Mouse (Mus musculus): ENCODE measurements around the gene Prnp. TPM values are rescaled to one million over a fixed set of nuclear protein-coding genes. Genes with fewer than 3 reads are reported as not detected.

Gene Prnp
- polyA plus RNA-seq, 1 experiment: 207 TPM

- Histone ChIP-seq H3K27ac (ENCODE audit: insufficient read depth, low read length) (no peak overlapping the region), H3K4me3 (ENCODE audit: insufficient read depth, low read length) (no peak overlapping the region), H3K4me1 (ENCODE audit: control insufficient read depth, insufficient read depth, low read length) (0 out of 2 replicates have a peak, but pooled peaks cover 4% of the 10 kb centered on the region)
- no peak for TF ChIP-seq POLR2A (IDR thresholded peaks at IDR 0.05; ENCODE audit: low read depth, low read length)
- no peak for TF ChIP-seq CTCF (IDR thresholded peaks at IDR 0.05; ENCODE audit: borderline replicate concordance, insufficient read depth, low read length)
Measured at GRCm38 (mm10) chr2:131945765-131946164, 36.0 kb downstream of the Prnp start.

GRCm38 (mm10) chr2:131946351-131946750 is 36.6 kb downstream of the Prnp start:
- Histone ChIP-seq H3K27ac (ENCODE audit: insufficient read depth, low read length) (no peak overlapping the region), H3K4me1 (ENCODE audit: control insufficient read depth, insufficient read depth, low read length) (0 out of 2 replicates have a peak, but pooled peaks cover 4% of the 10 kb centered on the region), H3K4me3 (ENCODE audit: insufficient read depth, low read length) (no peak overlapping the region)
- no peak for TF ChIP-seq POLR2A (IDR thresholded peaks at IDR 0.05; ENCODE audit: low read depth, low read length)
- no peak for TF ChIP-seq CTCF (IDR thresholded peaks at IDR 0.05; ENCODE audit: borderline replicate concordance, insufficient read depth, low read length)

GRCm38 (mm10) chr2:131948156-131948555 is 38.4 kb downstream of the Prnp start:
- no peak overlapping the region for H3K4me3 ChIP-seq (ENCODE audit: insufficient read depth, low read length)
- no peak overlapping the region for H3K27ac ChIP-seq (ENCODE audit: insufficient read depth, low read length)
- 0 out of 2 replicates have a peak, but pooled peaks cover 4% of the 10 kb centered on the region for H3K4me1 ChIP-seq (ENCODE audit: control insufficient read depth, insufficient read depth, low read length)
- TF ChIP-seq CTCF (IDR thresholded peaks at IDR 0.05; ENCODE audit: borderline replicate concordance, insufficient read depth, low read length): no peak
- TF ChIP-seq POLR2A (IDR thresholded peaks at IDR 0.05; ENCODE audit: low read depth, low read length): no peak

GRCm38 (mm10) chr2:131948916-131949639 is 39.4 kb downstream of the Prnp start:
- H3K4me1 ChIP-seq (ENCODE audit: control insufficient read depth, insufficient read depth, low read length): 0 out of 2 replicates have a peak, but pooled peaks cover 4% of the 10 kb centered on the region
- TF ChIP-seq CTCF (IDR thresholded peaks at IDR 0.05; ENCODE audit: borderline replicate concordance, insufficient read depth, low read length) (no peak), POLR2A (IDR thresholded peaks at IDR 0.05; ENCODE audit: low read depth, low read length) (no peak)

GRCm38 (mm10) chr2:131949767-131950597 is 40.3 kb downstream of the Prnp start:
- TF ChIP-seq POLR2A (IDR thresholded peaks at IDR 0.05; ENCODE audit: low read depth, low read length): no peak
- no peak for TF ChIP-seq CTCF (IDR thresholded peaks at IDR 0.05; ENCODE audit: borderline replicate concordance, insufficient read depth, low read length)

More at GRCm38 (mm10) chr2:131948916-131949639, 39.4 kb downstream of the Prnp start:
- Histone ChIP-seq H3K4me3 (ENCODE audit: insufficient read depth, low read length) (no peak overlapping the region), H3K27ac (ENCODE audit: insufficient read depth, low read length) (no peak overlapping the region)

GRCm38 (mm10) chr2:131950598-131951095 is 40.9 kb downstream of the Prnp start, which contains the start of gene Prnd:
Prnd (plus strand) TSS chr2:131950861.
- H3K4me3 ChIP-seq (ENCODE audit: insufficient read depth, low read length): no peak within 1 kb of the TSS

More at GRCm38 (mm10) chr2:131949767-131950597, 40.3 kb downstream of the Prnp start:
- H3K4me1 ChIP-seq (ENCODE audit: control insufficient read depth, insufficient read depth, low read length): 0 out of 2 replicates have a peak, but pooled peaks cover 2% of the 10 kb centered on the region
- H3K27ac ChIP-seq (ENCODE audit: insufficient read depth, low read length): no peak overlapping the region
- no peak overlapping the region for H3K4me3 ChIP-seq (ENCODE audit: insufficient read depth, low read length)

GRCm38 (mm10) chr2:131952456-131952855 is 42.7 kb downstream of the Prnp start:
- no peaks in the 10 kb centered on the region for H3K4me1 ChIP-seq (ENCODE audit: control insufficient read depth, insufficient read depth, low read length)
- H3K4me3 ChIP-seq (ENCODE audit: insufficient read depth, low read length): no peak overlapping the region
- H3K27ac ChIP-seq (ENCODE audit: insufficient read depth, low read length): no peak overlapping the region
- TF ChIP-seq CTCF (IDR thresholded peaks at IDR 0.05; ENCODE audit: borderline replicate concordance, insufficient read depth, low read length) (no peak), POLR2A (IDR thresholded peaks at IDR 0.05; ENCODE audit: low read depth, low read length) (no peak)

More at GRCm38 (mm10) chr2:131950598-131951095, 40.9 kb downstream of the Prnp start, which contains the start of gene Prnd:
- Histone ChIP-seq H3K4me1 (ENCODE audit: control insufficient read depth, insufficient read depth, low read length) (no peaks in the 10 kb centered on the region), H3K27ac (ENCODE audit: insufficient read depth, low read length) (no peak within 1 kb of the TSS)
- TF ChIP-seq CTCF (IDR thresholded peaks at IDR 0.05; ENCODE audit: borderline replicate concordance, insufficient read depth, low read length): no peak
- TF ChIP-seq POLR2A (IDR thresholded peaks at IDR 0.05; ENCODE audit: low read depth, low read length): no peak

- H3K27ac ChIP-seq (ENCODE audit: insufficient read depth, low read length): no peak overlapping the region
- H3K4me3 ChIP-seq (ENCODE audit: insufficient read depth, low read length): no peak overlapping the region
- H3K4me1 ChIP-seq (ENCODE audit: control insufficient read depth, insufficient read depth, low read length): no peaks in the 10 kb centered on the region
- TF ChIP-seq CTCF (IDR thresholded peaks at IDR 0.05; ENCODE audit: borderline replicate concordance, insufficient read depth, low read length): no peak
- TF ChIP-seq POLR2A (IDR thresholded peaks at IDR 0.05; ENCODE audit: low read depth, low read length): no peak
Measured at GRCm38 (mm10) chr2:131952961-131953538, 43.3 kb downstream of the Prnp start.

GRCm38 (mm10) chr2:131953711-131954110 is 44.0 kb downstream of the Prnp start:
- no peak overlapping the region for H3K4me3 ChIP-seq (ENCODE audit: insufficient read depth, low read length)
- no peak overlapping the region for H3K27ac ChIP-seq (ENCODE audit: insufficient read depth, low read length)
- TF ChIP-seq POLR2A (IDR thresholded peaks at IDR 0.05; ENCODE audit: low read depth, low read length) (no peak), CTCF (IDR thresholded peaks at IDR 0.05; ENCODE audit: borderline replicate concordance, insufficient read depth, low read length) (no peak)
- H3K4me1 ChIP-seq (ENCODE audit: control insufficient read depth, insufficient read depth, low read length): no peaks in the 10 kb centered on the region

Data from embryonic fibroblast, embryonic 13.5 days (primary cell).